Mouse (Mus musculus) liver, adult 2 months (tissue): ENCODE results near the gene Hist1h2ak.

Experiments used
- CTCF ChIP-seq: fragments of 200-500 bp; IDR thresholded peaks from 2 replicates; pipeline ENCODE4 v1.5.1; 2011; ENCODE audit warnings: low read depth, low read length, control low read depth
- POLR2A ChIP-seq: fragments of 200-500 bp; IDR thresholded peaks from 2 replicates; pipeline ENCODE4 v1.6.1; 2011; ENCODE audit warnings: low read length, control low read depth; ENCODE audit not compliant: insufficient read depth; ENCODE audit errors: extremely low read depth

GRCm38 (mm10) chr13:21795584-21795983, 42.0 kb upstream of the Hist1h2ak start:
- TF ChIP-seq POLR2A (no peak), CTCF (no peak)
